Mouse (Mus musculus): ENCODE measurements around the gene Jpt2.
"Not testable (repeated sequence)": the region's sequence is repeated elsewhere in the genome, so short reads cannot be mapped to it uniquely, and the experiment has no call there.

The Jpt2 gene

GRCm38 (mm10) chr17:24960135-24960851, at the start of gene Jpt2:
Gene Jpt2 (minus strand): TSS chr17:24960689.
- DNase-seq (ENCODE audit: low read depth, low spot score): peak; percentile 96

- no peak for DNase-seq (ENCODE audit: low read depth, low spot score)
These were observed 47.0 kb upstream of the Jpt2 start for GRCm38 (mm10) chr17:25007480-25007879.

- no peak for DNase-seq (ENCODE audit: low read depth, low spot score)
These were observed 44.6 kb upstream of the Jpt2 start for GRCm38 (mm10) chr17:25005102-25005501.

- no peak for DNase-seq (ENCODE audit: low read depth, low spot score)
These were observed 34.2 kb upstream of the Jpt2 start for GRCm38 (mm10) chr17:24994721-24995120.

- DNase-seq (ENCODE audit: low read depth, low spot score): no peak
These were observed 26.7 kb upstream of the Jpt2 start for GRCm38 (mm10) chr17:24987221-24987620.

- no peak for DNase-seq (ENCODE audit: low read depth, low spot score)
These were observed 595 bp upstream of the Jpt2 start for GRCm38 (mm10) chr17:24960852-24961715.

GRCm38 (mm10) chr17:24959371-24959770, 1.1 kb downstream of the Jpt2 start:
- no peak for DNase-seq (ENCODE audit: low read depth, low spot score)

- DNase-seq (ENCODE audit: low read depth, low spot score): no peak
These were observed 7.2 kb downstream of the Jpt2 start for GRCm38 (mm10) chr17:24953291-24953690.

GRCm38 (mm10) chr17:24950671-24951070, 9.8 kb downstream of the Jpt2 start:
- DNase-seq (ENCODE audit: low read depth, low spot score): no peak

- DNase-seq (ENCODE audit: low read depth, low spot score): no peak
These were observed 12.3 kb downstream of the Jpt2 start for GRCm38 (mm10) chr17:24948204-24948603.

- not testable (repeated sequence) for DNase-seq (ENCODE audit: low read depth, low spot score)
These were observed 16.9 kb downstream of the Jpt2 start for GRCm38 (mm10) chr17:24943589-24943988.

- DNase-seq (ENCODE audit: low read depth, low spot score): no peak
These were observed 17.5 kb downstream of the Jpt2 start for GRCm38 (mm10) chr17:24943036-24943435.

- not testable (repeated sequence) for DNase-seq (ENCODE audit: low read depth, low spot score)
These were observed 18.0 kb downstream of the Jpt2 start for GRCm38 (mm10) chr17:24942453-24942852.

GRCm38 (mm10) chr17:24937266-24937665, 23.2 kb downstream of the Jpt2 start:
- no peak for DNase-seq (ENCODE audit: low read depth, low spot score)

- peak; percentile 78 for DNase-seq (ENCODE audit: low read depth, low spot score)
These were observed 23.9 kb downstream of the Jpt2 start, which contains the start of gene Mapk8ip3 for GRCm38 (mm10) chr17:24936259-24937237. Gene Mapk8ip3 (minus strand): TSS chr17:24936977.

- DNase-seq (ENCODE audit: low read depth, low spot score): no peak
These were observed 24.8 kb downstream of the Jpt2 start for GRCm38 (mm10) chr17:24935666-24936065.

- no peak for DNase-seq (ENCODE audit: low read depth, low spot score)
These were observed 25.6 kb downstream of the Jpt2 start for GRCm38 (mm10) chr17:24934926-24935325.

GRCm38 (mm10) chr17:24933163-24933562, 27.3 kb downstream of the Jpt2 start:
- DNase-seq (ENCODE audit: low read depth, low spot score): no peak

- DNase-seq (ENCODE audit: low read depth, low spot score): no peak
These were observed 28.1 kb downstream of the Jpt2 start for GRCm38 (mm10) chr17:24932431-24932830.

- no peak for DNase-seq (ENCODE audit: low read depth, low spot score)
These were observed 31.0 kb downstream of the Jpt2 start for GRCm38 (mm10) chr17:24929506-24929905.

GRCm38 (mm10) chr17:24923246-24923645, 37.2 kb downstream of the Jpt2 start:
- no peak for DNase-seq (ENCODE audit: low read depth, low spot score)

Measured in WW6 (cell line).